Mouse (Mus musculus): ENCODE results near the gene Ctsk.
"Not testable (repeated sequence)": the region's sequence is repeated elsewhere in the genome, so short reads cannot be mapped to it uniquely, and the experiment has no call there.

Gene Ctsk

GRCm38 (mm10) chr3:95524673-95525072 lies 25.6 kb downstream of the Ctsk start:
- no peak for DNase-seq (ENCODE audit: low spot score in 2 of 2)

- no peak for DNase-seq (ENCODE audit: low spot score in 2 of 2)
Measured at GRCm38 (mm10) chr3:95526111-95526510, 27.1 kb downstream of the Ctsk start.

- DNase-seq (ENCODE audit: low spot score in 2 of 2) = no peak
Measured at GRCm38 (mm10) chr3:95526622-95527211, 27.7 kb downstream of the Ctsk start, which contains the start of gene Ctss. TSS of gene Ctss (plus strand) at chr3:95526786.

GRCm38 (mm10) chr3:95529814-95530213 lies 30.8 kb downstream of the Ctsk start:
- no peak for DNase-seq (ENCODE audit: low spot score in 2 of 2)

- DNase-seq (ENCODE audit: low spot score in 2 of 2) = no peak
Measured at GRCm38 (mm10) chr3:95531025-95531424, 32.0 kb downstream of the Ctsk start.

DNA sequence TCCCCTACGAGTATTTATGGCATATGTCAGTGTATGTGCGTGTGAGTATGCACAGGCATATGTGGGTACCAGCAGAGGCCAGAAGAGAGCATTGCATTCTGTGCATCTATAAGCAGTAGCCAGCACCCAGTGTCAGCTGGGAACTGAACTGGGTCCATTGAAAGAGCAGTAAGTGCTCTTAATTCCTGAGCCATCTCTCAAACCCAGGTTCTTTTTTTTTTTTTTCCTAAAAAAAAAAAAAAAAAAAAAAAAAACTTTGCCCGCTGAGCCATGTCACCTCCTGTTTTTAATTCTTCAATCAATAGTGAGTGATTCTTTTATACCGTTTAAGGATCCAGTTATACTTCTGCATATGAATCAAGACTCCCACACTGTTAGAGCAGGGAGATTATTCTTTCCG lies 34.3 kb downstream of the Ctsk start:
- no peak for DNase-seq (ENCODE audit: low spot score in 2 of 2)

DNA sequence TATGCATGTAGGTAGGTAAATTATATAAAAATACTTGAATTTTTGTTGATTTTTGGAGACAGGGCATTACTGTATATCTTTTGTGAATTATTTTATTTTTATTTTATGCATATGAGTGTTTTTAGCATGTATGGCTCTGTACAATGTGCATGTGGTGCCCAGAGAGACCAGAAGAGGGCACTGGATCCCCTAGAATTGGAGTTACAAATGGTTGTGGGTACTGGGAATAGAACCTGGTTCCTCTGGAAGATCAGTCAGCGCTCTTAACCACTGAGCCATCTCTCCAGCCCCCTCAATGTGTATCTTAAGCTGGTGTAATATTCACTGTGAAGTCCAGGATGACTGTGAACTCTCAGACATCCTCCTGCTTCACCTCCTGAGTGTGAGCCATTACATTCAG lies 35.9 kb downstream of the Ctsk start:
- no peak for DNase-seq (ENCODE audit: low spot score in 2 of 2)

DNA sequence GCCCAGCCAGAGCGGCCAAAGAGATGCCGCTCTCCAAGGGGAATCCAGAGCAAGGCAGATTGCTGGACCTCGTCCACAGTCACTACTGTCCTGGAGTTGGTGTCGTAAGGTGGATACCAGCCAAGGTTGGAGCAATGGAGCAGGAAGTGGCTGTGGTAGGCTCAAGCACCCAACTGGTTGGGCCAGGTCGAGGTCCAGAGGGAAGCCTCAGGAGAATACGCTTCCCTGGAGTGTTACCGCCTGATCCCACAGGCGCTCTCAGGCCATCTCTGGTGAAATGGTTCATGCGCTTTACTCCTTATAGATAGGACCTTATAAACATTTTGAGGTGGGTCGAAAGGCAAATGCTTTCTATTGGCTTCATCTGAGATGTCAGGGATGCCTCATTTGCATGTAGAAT lies 39.9 kb downstream of the Ctsk start:
- DNase-seq (ENCODE audit: low spot score in 2 of 2) = no peak

GRCm38 (mm10) chr3:95539837-95540236 lies 40.8 kb downstream of the Ctsk start:
- no peak for DNase-seq (ENCODE audit: low spot score in 2 of 2)

DNA sequence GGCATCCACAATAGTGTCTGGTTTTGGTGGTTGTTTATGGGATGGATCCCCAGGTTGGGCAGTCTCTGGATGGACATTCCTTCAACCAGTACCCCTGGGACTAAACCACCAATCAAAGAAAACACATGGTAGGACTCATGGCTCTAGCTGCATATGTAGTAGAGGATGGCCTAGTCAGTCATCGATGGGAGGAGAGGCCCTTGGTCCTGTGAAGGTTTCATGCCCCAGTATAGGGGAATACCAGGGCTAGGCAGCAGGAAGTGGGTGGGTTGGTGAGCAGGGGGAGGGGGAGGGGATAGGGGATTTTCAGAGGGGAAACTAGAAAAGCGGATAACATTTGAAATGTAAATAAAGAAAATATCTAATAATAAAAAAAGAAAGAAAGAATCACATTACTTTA lies 42.1 kb downstream of the Ctsk start:
- DNase-seq (ENCODE audit: low spot score in 2 of 2) = not testable (repeated sequence)

- DNase-seq (ENCODE audit: low spot score in 2 of 2) = no peak
Measured at GRCm38 (mm10) chr3:95542171-95542570, 43.1 kb downstream of the Ctsk start.

- DNase-seq (ENCODE audit: low spot score in 2 of 2) = no peak
Measured at GRCm38 (mm10) chr3:95542981-95543380, 43.9 kb downstream of the Ctsk start.

- DNase-seq (ENCODE audit: low spot score in 2 of 2) = no peak
Measured at GRCm38 (mm10) chr3:95550176-95550575, 51.1 kb downstream of the Ctsk start.

GRCm38 (mm10) chr3:95553986-95554385 lies 54.9 kb downstream of the Ctsk start:
- no peak for DNase-seq (ENCODE audit: low spot score in 2 of 2)
